Mouse (Mus musculus): Measurements from ENCODE around the gene Mansc4. TPM values are rescaled to one million over a fixed set of nuclear protein-coding genes. Genes with fewer than 3 reads are reported as not detected.

The Mansc4 gene
- 1 to 10 TPM in 1 of 2 experiments, not detected in 1; 1.1 TPM for polyA plus RNA-seq (2017; shearing (Covaris generic))

DNA sequence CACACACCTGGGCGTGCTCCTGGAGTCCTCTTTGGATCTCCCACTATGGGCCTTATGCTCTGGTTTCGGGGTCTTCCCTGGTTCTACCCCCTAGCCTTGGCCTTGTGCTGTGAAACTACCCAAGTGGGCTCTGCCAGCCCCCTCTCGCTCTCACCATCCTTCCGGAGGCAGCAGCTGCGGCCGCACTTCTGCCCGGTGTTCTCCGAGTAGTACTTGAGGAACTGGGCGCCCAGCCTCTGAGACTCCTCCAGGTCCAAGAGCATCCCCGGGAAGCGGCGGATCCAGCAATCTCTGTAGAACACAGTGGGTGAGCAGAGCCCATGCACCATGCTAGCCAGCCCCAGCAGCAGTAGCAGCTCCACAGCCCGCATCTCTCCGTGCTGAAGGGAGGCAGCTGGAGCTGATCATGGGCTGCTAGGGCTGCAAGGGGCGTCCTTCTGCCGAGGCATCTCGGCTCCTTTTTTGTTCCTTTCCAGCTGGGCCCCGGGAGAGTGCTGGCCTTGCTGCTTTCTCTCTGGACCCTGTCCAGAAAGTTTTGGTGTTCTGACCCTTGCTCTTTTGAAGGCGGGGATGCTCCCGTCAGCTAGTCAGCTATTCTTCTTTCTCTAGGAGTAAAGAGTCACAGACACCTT lies at the start of gene Mansc4:
TSS of gene Mansc4 (minus strand) at position 439 of the 632 bp plus-strand sequence.
- ATAC-seq, result no peak

DNA sequence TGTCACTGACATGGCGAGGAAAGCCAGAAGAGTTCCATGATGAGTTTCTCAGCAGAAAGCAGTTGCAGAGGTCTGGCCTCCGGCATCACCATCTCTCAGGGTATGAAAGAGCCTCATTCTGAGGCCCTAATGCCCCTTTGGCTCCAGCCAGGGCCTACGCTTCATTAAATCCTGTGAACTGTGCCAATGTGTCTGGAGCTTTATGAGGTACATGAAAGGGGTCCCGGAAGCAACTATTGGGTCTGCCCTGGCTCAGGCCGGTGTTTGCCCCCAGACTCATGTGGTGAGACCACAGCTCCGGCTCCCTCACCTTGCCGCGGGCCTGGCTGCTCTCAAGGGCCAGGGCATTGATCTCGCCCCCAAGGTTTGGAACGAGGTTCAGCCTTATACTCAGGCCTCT lies 40.4 kb upstream of the Mansc4 start:
- no peak for ATAC-seq

DNA sequence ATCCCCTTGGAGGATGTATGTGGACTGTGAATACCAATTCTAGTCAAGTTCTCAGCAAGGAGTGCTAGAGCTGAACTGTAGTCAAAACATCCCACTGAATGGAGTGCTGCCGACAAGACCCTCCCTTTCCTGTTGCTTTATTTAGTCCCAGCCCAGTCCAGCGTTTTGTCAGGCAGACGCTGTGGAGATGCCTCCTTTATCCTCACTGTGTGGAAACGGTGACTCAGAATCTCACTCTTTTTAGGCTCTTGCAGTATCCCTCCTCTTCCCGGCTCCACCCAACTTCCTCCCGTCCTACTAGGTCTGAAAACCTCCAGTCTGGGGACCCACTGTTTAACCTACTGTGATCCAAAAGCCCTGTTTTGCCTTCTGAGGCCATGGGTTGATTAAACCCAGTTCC lies 34.5 kb upstream of the Mansc4 start:
- no peak for ATAC-seq

DNA sequence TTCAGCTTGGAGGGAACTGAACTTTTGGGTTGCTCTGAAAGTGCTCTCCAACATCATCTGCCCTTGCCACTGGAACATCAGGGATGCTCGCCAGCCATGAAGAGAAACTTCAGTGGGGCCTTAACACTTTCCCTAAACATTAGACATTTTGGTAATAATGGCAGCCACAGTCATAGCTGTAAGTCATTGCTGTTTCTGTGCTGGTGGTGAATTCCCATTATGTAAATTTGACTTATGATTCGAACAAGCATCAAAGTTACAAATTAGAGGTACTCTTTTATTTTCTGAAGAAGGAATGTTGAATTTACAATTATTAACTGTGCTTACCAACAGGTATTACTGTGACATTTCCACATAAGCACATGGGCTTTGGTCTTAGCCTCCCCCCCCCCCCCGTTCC lies 31.4 kb upstream of the Mansc4 start:
- ATAC-seq, result no peak

DNA sequence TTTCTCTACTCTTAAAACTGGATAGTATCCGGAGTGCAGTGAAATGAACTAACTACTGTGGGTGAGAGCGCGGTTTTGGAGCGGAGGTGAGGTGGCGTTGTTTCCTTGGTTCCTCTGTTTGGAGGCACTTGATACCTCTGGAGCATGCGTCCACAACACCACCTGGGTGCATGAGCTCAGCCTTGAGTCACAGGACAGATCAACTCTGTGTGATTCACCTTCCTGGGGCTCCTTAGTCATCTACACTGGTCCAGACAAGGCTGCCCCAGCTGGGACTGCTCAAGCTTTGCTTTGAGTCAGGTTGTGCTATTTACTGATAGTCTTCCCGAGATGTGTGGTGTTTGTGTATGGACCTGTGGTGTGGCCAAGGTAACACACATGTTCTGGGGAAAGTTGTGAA lies 30.9 kb upstream of the Mansc4 start:
- ATAC-seq, result no peak

DNA sequence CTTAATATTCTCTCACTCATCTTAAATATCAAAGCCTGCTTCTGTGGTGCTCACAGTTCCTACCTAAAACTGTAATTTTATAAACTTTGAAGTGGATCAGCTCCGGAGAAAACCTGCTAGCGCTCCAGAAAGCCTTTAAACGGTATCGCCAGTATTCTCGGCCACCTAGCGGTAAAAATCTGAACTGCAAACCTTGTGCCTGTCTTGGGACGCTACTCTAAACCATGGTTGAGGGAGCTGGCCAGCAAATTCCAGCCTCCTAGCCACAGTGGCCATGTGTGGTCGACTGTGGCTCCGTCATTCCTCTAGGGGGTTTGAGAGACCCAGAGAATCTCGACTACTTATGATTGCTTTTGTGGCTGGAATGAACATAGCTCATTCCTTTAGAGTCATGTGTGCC lies 29.7 kb upstream of the Mansc4 start:
- ATAC-seq, result peak; percentile 70

DNA sequence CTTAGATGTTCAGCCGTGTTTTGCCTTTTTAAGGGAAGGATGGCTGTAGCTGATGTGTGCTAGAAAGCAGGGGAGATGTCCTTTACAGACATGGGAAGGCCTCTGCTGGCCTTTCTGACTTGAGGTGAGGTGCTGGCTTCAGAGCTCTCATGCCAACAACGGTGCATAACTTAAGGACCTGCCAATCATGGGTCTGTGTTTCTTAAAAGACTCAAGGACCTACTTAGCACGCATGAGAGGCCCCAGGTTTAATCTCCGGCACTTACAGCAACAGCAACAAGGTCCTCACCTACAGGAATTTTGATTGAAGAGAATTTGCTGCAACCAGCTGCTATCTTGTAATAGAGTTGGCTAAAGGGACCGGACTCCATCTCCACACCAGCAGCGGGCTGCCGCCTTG lies 22.5 kb upstream of the Mansc4 start:
- ATAC-seq, result no peak

DNA sequence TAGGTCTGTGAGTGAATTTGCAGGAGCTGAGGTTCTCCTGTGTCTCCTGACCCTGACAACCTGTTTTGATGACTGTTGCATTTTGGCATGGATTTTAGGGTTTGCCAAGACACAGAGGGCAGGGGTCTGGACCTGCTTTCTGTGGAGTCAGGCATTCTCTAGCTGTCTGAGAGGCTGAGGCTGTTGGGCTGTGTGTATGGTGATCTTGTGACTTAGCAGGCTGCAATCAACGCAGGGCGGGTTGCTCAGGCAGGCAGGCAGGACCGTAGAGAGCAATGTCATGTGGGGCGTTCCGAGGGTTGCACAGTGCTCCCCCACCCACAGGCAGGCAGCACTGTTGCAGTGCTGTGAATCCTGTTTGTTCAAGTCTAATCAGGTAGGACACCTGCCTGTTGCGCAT lies 19.9 kb upstream of the Mansc4 start:
- ATAC-seq, result no peak

DNA sequence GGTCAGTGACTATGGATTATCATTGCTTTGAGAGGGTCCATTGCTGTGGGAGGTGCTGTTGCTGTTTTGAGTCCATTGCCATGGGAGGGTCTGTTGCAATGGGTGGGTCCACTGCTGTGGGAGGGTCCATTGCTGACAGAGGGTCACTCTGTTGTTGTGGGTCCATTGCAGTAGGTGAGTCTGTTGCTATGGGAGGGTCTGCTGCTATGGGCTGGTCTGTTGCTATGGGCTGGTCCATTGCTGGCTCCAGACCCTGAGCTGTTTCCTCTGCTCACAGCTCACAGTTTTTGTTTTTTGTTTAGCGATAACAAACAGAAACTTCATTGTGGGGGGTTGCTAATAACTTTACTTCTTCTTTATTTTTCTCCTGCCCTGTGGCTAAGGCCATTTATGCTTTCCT lies 18.7 kb upstream of the Mansc4 start:
- ATAC-seq, result no peak

DNA sequence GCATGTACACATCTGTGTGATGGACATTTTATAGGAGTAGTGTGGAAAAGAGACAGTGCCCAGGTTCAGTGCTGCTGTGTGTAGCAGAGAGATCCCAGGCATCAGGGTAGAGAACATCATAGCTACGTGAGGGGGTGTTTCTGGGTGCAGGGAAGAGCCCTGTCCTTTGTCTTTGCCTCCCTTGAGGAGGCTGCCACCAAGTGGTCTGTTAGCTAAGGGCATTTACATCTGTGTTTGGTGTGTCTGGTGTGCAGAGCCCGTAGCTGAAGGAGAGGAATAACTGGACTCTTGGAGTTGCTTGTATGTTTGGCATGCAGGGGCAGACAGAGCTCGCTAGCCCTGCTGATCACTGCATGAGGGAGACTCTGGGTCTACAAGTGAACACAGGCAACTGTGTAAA lies 15.5 kb upstream of the Mansc4 start:
- no peak for ATAC-seq

DNA sequence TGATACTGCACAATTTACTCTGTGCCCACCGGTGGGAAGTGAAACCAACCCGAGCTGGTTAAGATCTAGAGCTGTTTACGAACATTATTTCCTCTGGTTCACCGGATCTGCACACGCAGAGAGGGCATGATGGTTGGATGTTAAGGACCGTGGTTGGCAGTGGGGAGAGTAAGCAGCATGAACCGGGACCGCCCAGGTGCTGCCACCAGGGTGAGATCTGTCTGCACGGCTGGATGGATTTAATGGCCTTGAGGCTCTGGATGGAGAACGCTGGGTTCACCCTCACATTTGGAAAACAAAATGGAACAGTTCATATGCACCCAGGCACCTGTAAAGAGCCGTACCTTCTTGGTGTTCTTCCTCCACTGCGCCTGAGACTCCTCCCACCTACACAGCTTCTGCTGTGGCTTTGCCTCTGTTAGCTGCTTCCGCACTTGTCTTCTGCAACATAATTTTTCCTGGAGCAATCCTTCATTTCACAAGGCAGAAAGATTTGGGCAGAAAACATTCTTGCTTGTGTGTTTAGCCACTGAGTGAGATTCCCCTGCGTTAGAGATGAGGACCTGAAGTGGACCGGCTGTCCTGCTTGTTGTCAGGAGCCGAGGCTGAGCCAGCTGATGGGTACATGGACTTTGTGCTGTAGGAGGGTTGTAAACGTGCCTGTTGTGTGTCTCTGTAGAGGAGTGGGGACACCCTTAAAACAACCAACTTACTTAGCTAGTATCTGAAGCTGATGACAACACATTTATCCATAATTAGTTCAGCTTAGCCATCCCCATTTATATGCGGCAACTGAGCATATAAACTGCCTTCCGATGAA lies 12.8 kb upstream of the Mansc4 start:
- peak; percentile 93 for ATAC-seq

DNA sequence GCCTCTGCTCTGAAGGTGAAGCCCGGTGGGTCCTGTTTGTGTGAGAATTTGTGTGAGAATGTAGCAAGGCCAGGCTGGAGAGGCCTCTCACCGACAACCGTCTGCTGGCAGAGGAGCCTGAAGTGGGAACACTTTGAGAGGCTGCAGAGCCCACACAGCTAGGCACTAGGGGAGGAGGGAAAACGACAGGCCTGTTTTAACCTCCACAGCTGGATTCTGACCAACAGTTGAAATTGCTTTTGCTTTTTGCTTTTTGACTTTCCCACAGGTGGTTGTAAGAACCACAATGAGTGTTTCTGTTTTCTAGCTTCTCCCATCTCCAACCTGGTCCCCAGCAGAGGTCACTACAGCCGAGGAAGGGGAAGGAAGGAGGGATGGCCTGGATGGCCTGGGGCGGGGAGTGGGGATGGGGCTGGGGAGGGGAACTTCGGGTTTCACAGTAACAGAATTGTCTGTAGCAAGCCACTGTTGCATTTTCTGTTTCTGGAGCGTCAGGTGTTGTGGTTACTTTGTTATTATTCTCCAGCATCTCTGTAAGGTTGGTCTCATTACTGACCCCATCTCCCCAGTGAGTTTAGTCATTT lies 10.6 kb upstream of the Mansc4 start:
- no peak for ATAC-seq

DNA sequence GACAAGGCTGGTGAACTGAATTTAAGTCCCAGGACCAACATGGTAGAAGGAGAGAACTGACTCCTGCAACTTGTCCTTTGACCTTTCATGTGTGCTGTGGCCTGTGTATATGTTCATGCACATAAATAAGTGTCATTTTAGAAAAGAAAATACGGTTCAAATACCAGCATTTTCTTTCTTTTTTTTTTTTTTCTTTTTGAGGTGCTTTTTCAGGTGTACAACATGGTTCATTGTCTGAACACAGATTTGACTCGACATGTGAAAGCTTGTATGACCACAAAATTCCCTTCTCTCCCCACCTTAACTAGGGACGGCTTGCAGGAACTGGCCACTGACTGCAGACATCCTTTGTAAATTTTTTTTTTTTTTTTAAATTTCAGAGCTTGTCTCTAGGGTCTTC lies 10.1 kb upstream of the Mansc4 start:
- ATAC-seq, result no peak

DNA sequence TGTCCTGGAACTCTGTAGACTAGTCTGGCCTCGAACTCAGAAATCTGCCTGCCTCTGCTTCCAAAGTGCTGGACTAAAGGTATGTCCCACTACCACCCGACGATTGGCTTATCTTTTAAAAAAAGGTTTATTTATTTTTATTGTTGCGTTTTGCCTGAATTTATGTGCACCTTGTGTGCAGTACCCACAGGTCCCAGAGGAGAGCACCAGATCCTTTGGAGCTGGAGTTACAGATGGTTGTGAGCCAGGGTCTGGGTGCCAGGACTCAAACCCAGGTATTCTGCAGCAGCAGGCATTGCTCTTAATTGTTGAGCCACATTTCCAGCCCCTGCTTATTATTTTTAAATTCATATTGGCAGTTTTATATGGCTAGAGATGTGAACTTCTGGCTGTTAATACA lies 9.3 kb upstream of the Mansc4 start:
- no peak for ATAC-seq

DNA sequence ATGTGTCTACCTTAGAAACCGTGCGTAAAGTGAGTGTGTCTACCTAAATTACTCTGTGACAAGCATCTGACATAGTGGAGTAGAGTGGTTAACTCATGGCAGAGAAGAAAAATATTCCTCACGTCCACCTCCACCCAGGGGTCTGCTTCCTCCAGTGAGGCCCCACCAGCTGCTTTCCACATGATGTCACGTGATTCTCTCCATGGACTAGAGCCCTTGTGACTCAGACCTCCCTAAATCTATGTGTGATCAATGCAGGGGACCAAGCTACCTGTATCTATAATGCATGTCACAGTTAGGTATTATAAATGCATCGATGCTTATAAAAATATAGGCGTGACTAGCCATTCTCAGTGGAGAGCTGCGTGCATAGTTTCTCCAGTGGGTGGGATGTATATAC lies 7.9 kb upstream of the Mansc4 start:
- ATAC-seq, result no peak

DNA sequence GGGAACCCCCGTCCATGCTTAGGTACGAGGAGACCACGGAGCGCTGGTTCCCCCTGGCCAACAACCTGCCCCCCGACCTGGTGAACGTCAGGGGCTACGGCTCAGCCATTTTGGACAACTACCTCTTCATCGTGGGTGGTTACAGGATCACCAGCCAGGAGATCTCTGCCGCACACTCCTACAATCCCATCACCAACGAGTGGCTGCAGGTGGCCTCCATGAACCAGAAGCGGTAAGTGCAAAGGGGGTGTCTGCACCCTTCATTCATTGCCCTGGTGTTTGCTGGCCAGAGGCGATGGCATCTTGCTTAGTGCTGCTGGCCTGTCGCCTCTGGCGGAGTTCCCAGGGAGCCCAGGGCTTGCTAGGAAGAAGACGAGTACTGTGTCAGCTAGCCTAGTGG lies 5.3 kb upstream of the Mansc4 start:
- ATAC-seq, result no peak

DNA sequence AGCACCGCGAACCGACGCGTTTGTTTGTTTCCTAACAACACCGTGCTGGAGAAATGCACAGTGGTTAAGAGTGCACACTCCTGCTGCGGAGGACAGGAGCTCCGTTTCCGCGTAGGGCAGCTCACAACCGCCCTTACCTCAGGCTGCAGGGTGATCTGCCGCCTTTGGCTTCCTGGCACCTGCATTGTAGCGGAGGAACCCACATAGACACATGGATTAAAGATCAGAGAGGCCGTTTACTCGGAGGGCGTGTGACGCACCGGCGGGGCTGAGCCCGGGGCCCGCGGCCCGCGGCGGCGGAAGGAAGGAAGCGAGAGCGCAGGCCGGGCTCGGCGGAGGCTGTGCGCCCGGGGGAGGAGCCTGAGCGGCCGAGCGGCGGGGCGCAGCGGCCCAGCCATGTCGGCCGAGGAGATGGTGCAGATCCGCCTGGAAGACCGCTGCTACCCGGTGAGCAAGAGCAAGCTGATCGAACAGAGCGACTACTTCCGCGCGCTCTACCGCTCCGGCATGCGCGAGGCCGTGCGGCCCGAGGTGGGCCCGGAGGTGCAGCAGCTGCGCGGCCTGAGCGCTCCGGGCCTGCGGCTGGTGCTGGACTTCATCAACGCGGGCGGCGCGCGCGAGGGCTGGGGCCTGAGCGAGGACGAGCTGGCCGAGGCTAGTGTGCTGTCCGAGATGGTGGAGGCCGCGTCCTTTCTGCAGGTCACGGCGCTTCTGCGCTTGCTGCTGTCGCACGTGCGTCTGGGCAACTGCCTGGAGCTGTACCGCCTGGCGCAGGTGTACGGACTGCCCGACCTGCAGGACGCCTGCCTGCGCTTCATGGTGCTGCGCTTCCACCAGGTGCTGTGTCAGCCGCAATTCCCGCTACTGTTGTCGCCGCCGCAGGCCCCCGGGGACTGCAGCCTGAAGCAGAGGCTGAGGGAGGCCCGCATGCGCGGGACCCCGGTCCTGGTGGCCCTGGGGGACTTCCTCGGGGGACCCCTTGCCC lies 4.6 kb upstream of the Mansc4 start, which contains the start of gene Klhl42:
TSS of gene Klhl42 (plus strand) at position 244 of the 985 bp plus-strand sequence.
- peak; percentile 79 for ATAC-seq

DNA sequence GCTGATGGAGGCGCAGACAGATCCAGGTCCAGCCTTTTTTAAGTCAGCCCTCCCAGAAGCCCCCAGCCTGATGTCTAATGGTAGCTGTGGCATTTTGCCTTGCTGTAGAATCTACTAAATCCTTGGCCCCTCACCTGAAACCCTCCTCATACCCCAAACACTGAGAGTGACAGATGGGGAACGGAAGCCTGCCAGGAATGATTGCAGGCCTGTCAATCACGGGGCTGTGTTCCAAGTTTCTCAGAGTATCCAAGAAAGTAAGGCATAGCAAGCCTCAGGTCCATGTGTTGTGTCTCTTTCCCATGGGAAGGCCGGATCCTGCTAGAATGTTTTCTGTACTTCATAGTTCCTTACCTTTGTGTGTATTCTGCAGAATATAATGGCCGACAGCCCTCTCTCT lies 3.4 kb upstream of the Mansc4 start:
- ATAC-seq, result no peak

DNA sequence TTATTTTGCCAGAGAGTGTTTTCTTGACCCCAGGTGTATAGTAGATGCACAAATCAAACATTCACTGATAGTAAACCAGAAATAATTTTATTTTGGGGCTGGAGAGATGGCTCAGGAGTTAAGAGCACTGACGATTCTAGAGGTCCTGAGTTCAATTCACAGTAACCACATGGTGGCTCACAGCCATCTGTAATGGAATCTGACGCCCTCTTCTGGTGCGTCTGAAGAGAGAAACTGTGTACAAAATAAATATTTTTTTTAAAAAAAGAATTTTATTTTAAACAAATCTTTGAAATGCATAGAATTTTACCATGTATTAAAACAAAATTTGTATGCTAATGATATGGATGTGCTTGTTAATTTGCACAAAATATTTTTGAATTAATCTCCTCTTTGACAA lies 1.7 kb upstream of the Mansc4 start:
- no peak for ATAC-seq

DNA sequence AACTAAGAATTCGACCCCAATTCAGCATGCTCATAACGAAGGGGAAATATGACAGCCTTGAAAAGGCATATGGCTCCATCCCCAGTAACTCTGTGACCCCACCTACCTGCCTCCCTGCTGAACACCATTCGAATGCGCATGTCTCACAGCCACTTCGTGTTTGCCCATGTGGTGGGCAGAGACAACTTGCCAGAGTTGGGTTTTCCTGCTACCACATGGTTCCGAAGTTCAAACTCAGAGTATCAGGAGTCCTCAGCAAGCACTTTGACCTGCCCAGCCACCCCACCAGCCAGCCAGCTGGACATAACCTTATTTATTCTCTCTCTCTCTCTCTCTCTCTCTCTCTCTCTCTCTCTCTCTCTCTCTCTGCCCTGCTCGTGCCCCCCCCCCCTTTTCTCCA lies 904 bp upstream of the Mansc4 start:
- ATAC-seq, result no peak

DNA sequence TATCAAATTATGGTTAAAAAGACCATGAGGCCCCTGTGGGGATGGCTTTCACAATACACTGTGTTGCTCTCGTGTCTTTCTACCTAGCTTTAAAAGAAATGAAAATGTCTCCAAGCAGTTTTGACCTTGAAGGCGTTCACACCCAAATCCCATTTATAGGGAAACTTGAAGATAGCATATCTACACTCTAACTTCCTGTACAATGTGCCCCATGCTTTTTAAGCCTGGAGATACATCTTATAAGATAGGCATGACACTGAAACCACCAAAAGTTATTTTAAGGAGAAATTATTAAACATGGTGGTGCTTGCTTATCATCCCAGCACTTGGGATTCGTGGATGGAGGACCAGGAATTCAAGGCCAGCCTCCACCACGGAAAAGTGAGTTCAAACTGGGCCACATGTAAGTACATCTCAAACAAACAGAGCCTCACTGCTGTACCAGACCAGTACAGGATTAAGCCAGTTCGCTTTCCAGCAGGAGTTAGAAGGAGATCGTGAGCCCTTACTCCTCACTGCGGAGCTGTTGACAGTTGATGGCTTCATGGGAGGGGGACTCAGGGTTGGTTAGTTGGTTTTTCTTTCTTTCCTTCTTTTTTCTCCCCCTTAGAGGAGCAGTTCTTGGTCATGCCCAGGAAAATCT lies 1.3 kb downstream of the Mansc4 start:
- no peak for ATAC-seq

DNA sequence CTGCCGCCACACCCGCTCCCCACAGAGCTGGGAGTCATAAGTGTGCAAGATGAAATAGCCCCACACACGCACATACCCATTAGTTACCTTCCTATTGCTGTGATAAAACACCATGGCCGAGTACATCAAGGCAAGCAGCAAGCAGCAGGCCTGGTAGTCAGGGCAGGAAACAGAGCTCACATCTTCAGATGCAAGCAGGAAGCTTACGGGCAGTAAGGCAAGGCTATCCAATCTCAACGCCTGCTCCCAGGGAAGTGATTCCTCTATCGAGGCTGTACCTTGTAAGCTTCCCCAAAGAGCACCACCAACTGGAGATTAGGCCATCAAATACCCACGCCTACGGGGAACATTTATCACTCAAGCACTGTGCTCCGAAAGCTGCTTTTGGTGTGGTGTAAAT lies 6.9 kb downstream of the Mansc4 start:
- ATAC-seq, result no peak
